Mouse (Mus musculus) bone marrow, adult 2 months (tissue): Measurements from ENCODE around the gene Coq5. TPM values are rescaled to one million over a fixed set of nuclear protein-coding genes. Genes with fewer than 3 reads are reported as not detected.

Experiments
- H3K27ac ChIP-seq: fragments of 200-500 bp; 2 replicates; pipeline ENCODE4 v1.5.1; 2012; ENCODE audit warnings: low read depth, mild to moderate bottlenecking, control low read depth, inconsistent platforms, low read length; ENCODE audit not compliant: control insufficient read depth, poor library complexity, insufficient read depth
- H3K4me1 ChIP-seq: fragments of 200-500 bp; 2 replicates; pipeline ENCODE4 v1.6.1; 2011; ENCODE audit warnings: low read length; ENCODE audit not compliant: control insufficient read depth, insufficient read depth
- H3K4me3 ChIP-seq: fragments of 200-500 bp; replicated peaks from 2 replicates; pipeline ENCODE3; 2011; ENCODE audit warnings: mild to moderate bottlenecking, low read depth, low read length, control low read depth; ENCODE audit not compliant: control insufficient read depth
- CTCF ChIP-seq: fragments of 200-500 bp; IDR thresholded peaks from 2 replicates; pipeline ENCODE4 v1.5.1; 2011; ENCODE audit warnings: low read length, control low read depth; ENCODE audit not compliant: control insufficient read depth, insufficient read depth
- POLR2A ChIP-seq: fragments of 200-500 bp; IDR thresholded peaks from 2 replicates; pipeline ENCODE4 v1.6.1; 2011; ENCODE audit warnings: low read depth, mild to moderate bottlenecking, control low read depth, low read length, borderline replicate concordance; ENCODE audit not compliant: control insufficient read depth
- WGBS: fragments of 180-500 bp; shearing (Covaris S2); methylation state at CpG from one replicate; pipeline ENCODE4 v1.1.7; 2018; 5-methylcytosine and 5-hydroxymethylcytosine counted together
- polyA plus RNA-seq: library from polyadenylated mRNA; stranded (reverse); fragments of >200 nt; gene quantifications from 2 replicates; pipeline ENCODE4 v1.2.4, GENCODE M21; 2011; ENCODE audit warnings: low replicate concordance; ENCODE audit not compliant: missing spikeins, insufficient read depth, insufficient read length

Coq5 gene
- polyA plus RNA-seq, 1 experiment: 32.9 TPM

DNA sequence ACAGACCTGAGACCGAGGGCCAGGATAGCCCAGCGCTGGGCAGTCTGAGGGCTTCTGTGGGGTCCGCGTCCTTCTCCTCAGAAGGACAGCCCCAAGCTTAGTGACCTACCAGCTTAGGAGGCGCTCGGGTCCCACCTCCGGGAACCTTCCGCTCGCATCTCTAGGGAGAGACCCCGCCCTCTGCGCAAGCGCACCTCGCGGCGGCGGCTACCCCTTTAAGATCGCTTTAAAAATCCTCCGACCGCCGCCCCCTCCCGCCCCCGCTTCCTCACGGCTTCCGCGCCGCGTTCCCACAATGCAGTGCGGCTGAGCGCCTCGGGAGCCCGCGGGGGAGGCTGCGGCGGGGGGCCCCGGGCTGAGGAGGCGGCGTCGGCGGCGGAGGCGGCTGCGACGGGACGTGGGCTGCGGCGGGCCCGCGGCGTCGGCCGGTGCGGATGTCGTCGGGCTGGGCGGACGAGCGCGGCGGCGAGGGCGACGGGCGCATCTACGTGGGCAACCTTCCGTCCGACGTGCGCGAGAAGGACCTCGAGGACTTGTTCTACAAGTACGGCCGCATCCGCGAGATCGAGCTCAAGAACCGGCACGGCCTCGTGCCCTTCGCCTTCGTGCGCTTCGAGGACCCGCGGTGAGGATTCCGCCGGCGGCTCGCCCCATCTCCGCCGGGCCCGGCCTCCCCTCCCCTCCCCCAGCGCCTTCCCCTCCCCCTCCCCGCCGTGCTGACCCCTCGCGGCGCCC is 47.6 kb downstream of the Coq5 start, which contains the start of gene Srsf9:
Srsf9 (plus strand) TSS at position 303 of the 735 bp plus-strand sequence.
- no peaks in the 10 kb centered on the region for H3K4me1 ChIP-seq
- H3K4me3 ChIP-seq: peak within 1 kb of the TSS; percentile 92
- TF ChIP-seq CTCF (no peak), POLR2A (peak; percentile 61; the same call in 1 of the 2 replicates)
- peak within 1 kb of the TSS; percentile 92 for H3K27ac ChIP-seq
- under 1% methylated on average over 94 of the region's 97 CpGs for WGBS

DNA sequence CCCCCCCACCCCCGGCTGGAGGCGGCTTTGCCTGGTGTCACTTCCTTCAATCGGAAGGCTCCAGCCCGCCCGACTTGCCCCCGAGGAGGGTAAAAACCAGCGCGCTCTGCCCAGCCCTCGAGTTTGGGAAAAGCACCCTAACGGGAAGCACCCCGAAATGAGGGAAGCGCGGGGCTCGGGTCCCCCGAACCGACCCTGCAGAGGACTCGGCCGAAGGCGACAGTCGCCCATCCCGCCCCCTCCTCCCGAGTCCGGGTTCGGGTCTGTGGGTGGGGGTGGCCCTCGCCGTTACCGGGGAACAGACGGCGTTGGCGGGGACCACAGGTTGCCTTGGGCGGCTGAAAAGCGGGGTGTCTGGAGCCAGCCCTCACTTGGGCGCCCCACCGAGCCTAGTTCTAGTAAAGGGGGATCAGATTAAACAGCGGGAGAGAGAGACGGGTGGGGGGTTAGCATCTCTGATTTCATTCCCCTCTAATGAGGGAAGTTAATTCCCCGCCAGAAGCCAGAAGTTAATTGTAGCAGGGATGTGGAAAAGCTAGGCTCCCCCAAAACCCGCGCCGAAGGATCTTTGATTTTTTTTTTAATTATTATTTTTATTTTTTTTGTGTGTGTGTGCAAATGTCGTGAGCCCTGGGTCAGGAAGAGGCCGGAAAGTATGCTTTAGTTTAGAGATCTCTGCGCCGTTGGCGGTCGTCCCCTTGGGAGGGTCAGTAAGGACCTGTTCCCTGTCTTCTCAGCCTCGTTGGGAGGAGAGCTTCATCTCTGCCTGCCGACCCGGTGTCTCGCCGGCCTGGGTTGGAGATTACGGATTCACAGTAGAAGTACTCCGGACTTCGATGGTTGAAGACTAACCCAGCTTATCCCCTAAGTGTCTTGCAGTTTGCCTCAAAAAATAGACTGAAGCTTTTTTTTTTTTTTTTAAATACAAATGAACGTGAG is 48.4 kb downstream of the Coq5 start:
- no peaks in the 10 kb centered on the region for H3K4me1 ChIP-seq
- 2% methylated on average over 55 of the region's 55 CpGs for WGBS
- no peak for TF ChIP-seq CTCF
- TF ChIP-seq POLR2A: no peak
- peak overlapping the region; percentile 92 for H3K4me3 ChIP-seq
- H3K27ac ChIP-seq: peak overlapping the region; percentile 63

DNA sequence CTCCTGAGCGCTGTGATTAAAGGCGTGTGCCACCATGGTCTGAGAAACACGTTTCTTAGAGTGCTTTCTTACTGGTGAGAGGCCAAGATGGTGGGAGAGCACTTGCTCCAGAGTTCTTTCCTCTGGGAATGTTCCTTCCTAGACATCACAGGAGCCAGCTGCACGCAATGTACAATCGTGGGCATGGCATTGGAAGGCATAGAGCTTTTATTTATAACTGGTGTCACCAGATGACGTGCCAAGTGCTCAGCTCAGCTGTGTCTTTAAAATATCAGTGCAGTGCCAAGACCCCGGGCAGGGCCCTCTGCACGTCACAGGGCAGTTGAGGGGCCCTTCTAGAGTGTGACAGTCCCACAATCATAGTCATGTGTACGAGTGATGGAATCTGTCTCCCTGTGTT is 51.5 kb downstream of the Coq5 start:
- 90% methylated on average over 9 of the region's 9 CpGs for WGBS
- peaks cover 1% of the 10 kb centered on the region; the same call in 1 of the 2 replicates for H3K4me1 ChIP-seq
- H3K4me3 ChIP-seq: no peak overlapping the region
- TF ChIP-seq CTCF (no peak), POLR2A (no peak)
- H3K27ac ChIP-seq: no peak overlapping the region

DNA sequence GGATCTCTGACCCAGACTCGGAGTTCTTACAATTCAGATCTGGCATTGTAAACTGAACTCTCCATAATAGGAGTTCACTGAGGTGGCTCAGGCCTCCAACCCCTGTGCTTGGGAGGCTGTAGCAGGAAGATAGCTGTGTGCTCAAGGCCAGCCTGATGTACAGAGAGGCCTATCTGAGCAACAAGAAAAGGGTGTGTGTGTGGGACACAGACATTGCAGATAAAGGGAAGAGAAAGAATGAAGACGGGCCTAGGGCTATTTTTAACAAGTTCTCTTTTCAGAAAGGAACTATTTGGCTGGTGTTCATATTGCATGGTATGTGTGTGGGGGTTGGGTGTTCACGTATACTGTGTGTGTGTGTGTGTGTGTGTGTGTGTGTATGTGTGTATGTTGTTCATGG is 54.2 kb downstream of the Coq5 start:
- Histone ChIP-seq H3K4me1 (peaks cover 1% of the 10 kb centered on the region; the same call in 1 of the 2 replicates), H3K4me3 (no peak overlapping the region), H3K27ac (peak overlapping the region; percentile 57)
- 27% methylated on average over 3 of the region's 3 CpGs for WGBS
- no peak for TF ChIP-seq POLR2A
- no peak for TF ChIP-seq CTCF

DNA sequence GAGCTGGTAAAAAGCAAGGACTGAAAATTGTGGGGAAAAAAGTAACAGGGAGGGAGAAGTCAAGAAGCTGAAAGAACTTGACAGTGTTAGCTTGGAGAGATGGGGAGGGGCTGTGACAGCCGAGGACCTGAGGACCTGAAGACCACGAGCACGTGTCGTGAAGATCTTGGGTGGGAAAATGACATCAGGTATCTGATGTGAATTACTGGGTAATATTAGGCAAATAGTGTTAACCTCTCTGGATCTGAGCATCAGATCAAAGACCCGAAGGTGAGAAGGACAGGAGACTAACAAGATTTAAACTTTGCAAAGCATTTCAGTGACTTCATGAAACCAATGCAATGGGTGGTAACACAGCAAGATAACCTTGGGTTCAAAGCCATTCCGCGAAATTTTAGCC is 60.5 kb downstream of the Coq5 start:
- H3K27ac ChIP-seq: no peak overlapping the region
- H3K4me3 ChIP-seq: peak overlapping the region; percentile 38
- 23% methylated on average over 7 of the region's 7 CpGs for WGBS
- TF ChIP-seq POLR2A: no peak
- TF ChIP-seq CTCF: no peak
- peaks cover 2% of the 10 kb centered on the region for H3K4me1 ChIP-seq

DNA sequence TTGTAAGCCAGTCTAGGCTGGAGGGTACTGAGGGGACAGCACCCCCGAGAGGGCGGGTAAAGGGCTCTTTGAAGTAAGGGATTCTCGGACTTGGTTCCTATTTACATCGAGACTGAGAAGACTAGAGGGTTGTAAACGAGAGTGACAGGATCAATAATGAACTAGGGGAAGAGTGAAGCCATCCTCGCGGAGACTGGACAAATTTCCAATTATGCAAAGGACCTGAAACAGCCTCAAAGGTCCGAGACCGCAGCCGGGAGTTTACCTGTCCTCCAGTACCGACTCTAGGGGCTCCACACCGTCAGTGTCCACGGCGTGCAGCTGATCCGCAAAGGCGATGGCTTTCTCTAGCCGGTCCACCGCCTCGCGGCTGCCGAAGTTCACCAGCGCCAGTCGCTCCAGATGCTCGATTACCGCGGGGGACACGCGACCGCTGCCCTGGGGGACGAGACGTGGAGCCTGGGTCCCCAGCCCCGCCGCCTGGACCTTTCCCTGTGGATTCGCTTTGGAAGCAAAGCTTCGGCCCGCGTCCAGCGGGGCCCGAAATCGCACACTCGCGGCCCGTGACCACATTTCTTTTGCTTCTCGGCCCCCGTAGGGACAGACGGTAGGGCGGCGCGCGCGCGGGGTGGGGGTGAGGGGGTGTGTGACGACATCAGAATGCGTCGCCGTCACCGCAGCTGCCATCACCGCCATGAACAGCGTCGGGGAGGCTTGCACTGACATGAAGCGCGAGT is 61.3 kb downstream of the Coq5 start, which contains the start of the genes Gatc and Triap1:
Gatc (minus strand) TSS at position 602 of the 737 bp plus-strand sequence.
Triap1 (plus strand) TSS at position 649 of the 737 bp plus-strand sequence.
- WGBS: under 1% methylated on average over 62 of the region's 62 CpGs
- peak within 1 kb of the TSS; percentile 89 for H3K27ac ChIP-seq
- H3K4me1 ChIP-seq: peaks cover 2% of the 10 kb centered on the region
- TF ChIP-seq POLR2A (peak; percentile 66; the same call in 1 of the 2 replicates), CTCF (no peak)
- H3K4me3 ChIP-seq: peak within 1 kb of the TSS; percentile 99

DNA sequence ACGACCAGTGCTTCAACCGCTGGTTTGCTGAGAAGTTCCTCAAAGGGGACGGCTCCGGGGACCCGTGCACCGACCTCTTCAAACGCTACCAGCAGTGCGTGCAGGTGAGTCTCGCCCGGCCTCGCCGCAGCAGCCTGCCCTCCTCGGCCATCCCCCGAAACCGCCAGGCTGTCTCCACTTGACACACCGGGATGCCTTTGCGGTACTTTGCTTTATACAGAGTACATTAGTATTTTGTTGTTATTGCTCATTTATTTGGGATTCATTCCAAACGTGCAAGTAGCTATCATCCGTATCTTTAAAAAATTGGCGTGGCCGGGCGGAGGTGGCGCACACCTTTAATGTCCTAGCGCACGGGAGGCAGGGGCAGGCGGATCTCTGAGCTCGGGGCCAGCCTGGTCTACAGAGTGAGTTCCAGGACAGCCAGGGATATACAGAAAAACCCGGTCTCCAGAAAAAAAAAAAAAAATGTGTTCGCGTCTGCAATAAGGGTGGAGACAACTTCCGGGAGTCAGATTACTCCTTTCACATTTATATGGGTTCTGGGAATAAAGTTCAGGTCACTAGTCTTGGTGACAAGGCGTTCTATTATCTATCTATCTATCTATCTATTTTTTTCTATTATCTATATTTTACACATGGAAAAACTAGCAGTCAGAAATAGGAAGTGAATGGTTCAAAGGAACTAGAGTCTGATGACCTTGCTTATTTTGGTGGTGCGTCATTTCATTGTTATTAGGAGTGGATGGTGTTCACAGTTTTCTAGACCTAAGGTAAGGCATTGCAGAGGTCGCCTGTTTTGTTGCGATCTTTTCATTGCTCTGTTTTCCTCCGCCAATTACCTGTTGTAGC is 62.1 kb downstream of the Coq5 start:
- 7% methylated on average over 36 of the region's 36 CpGs for WGBS
- H3K27ac ChIP-seq: peak overlapping the region; percentile 89
- H3K4me1 ChIP-seq: peaks cover 2% of the 10 kb centered on the region
- no peak for TF ChIP-seq CTCF
- no peak for TF ChIP-seq POLR2A
- peak overlapping the region; percentile 99 for H3K4me3 ChIP-seq

Other genes with a start within 250 kb of the Coq5 start
- gene Gm10401, start 181.4 kb upstream of the Coq5 start, polyA plus RNA-seq: not detected in 2 replicates
- 12.0 and 23.7 TPM in 2 replicates for gene Acads, start 160.3 kb upstream of the Coq5 start, polyA plus RNA-seq
- 3.7 and 7.8 TPM in 2 replicates for gene Unc119b, start 144.7 kb upstream of the Coq5 start, polyA plus RNA-seq
- gene Mlec, start 121.5 kb upstream of the Coq5 start, polyA plus RNA-seq: 25.2 and 56.9 TPM in 2 replicates
- not detected in 2 replicates for gene Cabp1, start 85.3 kb upstream of the Coq5 start, polyA plus RNA-seq
- gene Pop5, start 43.8 kb upstream of the Coq5 start, polyA plus RNA-seq: 67.1 and 96.1 TPM in 2 replicates
- gene Rnf10, start 6.8 kb upstream of the Coq5 start, polyA plus RNA-seq: 165 and 203 TPM in 2 replicates
- gene Dynll1, start 21.3 kb downstream of the Coq5 start, polyA plus RNA-seq: 139 and 177 TPM in 2 replicates
- gene Srsf9, start 47.5 kb downstream of the Coq5 start, polyA plus RNA-seq: 61.2 and 61.4 TPM in 2 replicates
- 7.3 and 7.8 TPM in 2 replicates for gene Gatc, start 61.5 kb downstream of the Coq5 start, polyA plus RNA-seq
- 13.2 and 18.3 TPM in 2 replicates for gene Triap1, start 61.6 kb downstream of the Coq5 start, polyA plus RNA-seq
- gene Cox6a1, start 69.3 kb downstream of the Coq5 start, polyA plus RNA-seq: 238 and 259 TPM in 2 replicates
- 0.61 and 0.95 TPM in 2 replicates for gene Msi1, start 149.9 kb downstream of the Coq5 start, polyA plus RNA-seq
- gene Pla2g1b, start 186.6 kb downstream of the Coq5 start, polyA plus RNA-seq: 10.3 TPM in 1 of 2 replicates, not detected in the other
- 9.0 and 13.2 TPM in 2 replicates for gene Sirt4, start 205.1 kb downstream of the Coq5 start, polyA plus RNA-seq
- 32.5 and 71.6 TPM in 2 replicates for gene Pxn, start 227.0 kb downstream of the Coq5 start, polyA plus RNA-seq